Mouse (Mus musculus) small intestine, adult 2 months (tissue): Measurements from ENCODE around the gene Slc4a8. TPM values are rescaled to one million over a fixed set of nuclear protein-coding genes. Genes with fewer than 3 reads are reported as not detected.

Experiments used
- H3K27ac ChIP-seq: fragments of 200-500 bp; 2 replicates; pipeline ENCODE4 v1.5.1; 2012; ENCODE audit warnings: low read depth, low read length, control low read depth, inconsistent platforms; ENCODE audit not compliant: insufficient read depth
- H3K27me3 ChIP-seq: fragments of 200-500 bp; 2 replicates; pipeline ENCODE4 v1.6.1; 2012; ENCODE audit warnings: mild to moderate bottlenecking, moderate library complexity, low read length, inconsistent platforms; ENCODE audit not compliant: control insufficient read depth, insufficient read depth
- H3K36me3 ChIP-seq: fragments of 200-500 bp; 2 replicates; pipeline ENCODE4 v1.6.1; 2012; ENCODE audit warnings: mild to moderate bottlenecking, low read length, control low read depth, inconsistent platforms; ENCODE audit not compliant: control insufficient read depth, insufficient read depth
- H3K4me1 ChIP-seq: fragments of 200-500 bp; 2 replicates; pipeline ENCODE4 v1.6.1; 2012; ENCODE audit warnings: low read length, inconsistent platforms, mixed read lengths; ENCODE audit not compliant: control insufficient read depth, insufficient read depth, insufficient read length
- H3K4me3 ChIP-seq: fragments of 200-500 bp; 2 replicates; pipeline ENCODE4 v1.5.1; 2012; ENCODE audit warnings: low read depth, mild to moderate bottlenecking, control low read depth, inconsistent platforms, low read length, moderate library complexity
- CTCF ChIP-seq: fragments of 200-500 bp; IDR thresholded peaks from 2 replicates; pipeline ENCODE4 v1.5.1; 2012; ENCODE audit warnings: low read depth, mild to moderate bottlenecking, control low read depth, inconsistent platforms, low read length, moderate library complexity, mixed read lengths; ENCODE audit not compliant: insufficient replicate concordance, insufficient read length; ENCODE audit errors: extremely low read depth
- POLR2A ChIP-seq: fragments of 200-500 bp; IDR thresholded peaks from 2 replicates; pipeline ENCODE4 v1.6.1; 2012; ENCODE audit warnings: low read depth, mild to moderate bottlenecking, control low read depth, inconsistent platforms, low read length, moderate library complexity
- WGBS: fragments of 180-500 bp; shearing (Covaris S2); methylation state at CpG from one replicate; pipeline ENCODE4 v1.1.7; 2018; 5-methylcytosine and 5-hydroxymethylcytosine counted together
- polyA plus RNA-seq: library from polyadenylated mRNA; depleted of rRNA; stranded (reverse); fragments of >200 nt; gene quantifications from 2 replicates; pipeline ENCODE4 v1.2.3, GENCODE M21; 2012; rRNA removed

Gene Slc4a8
- polyA plus RNA-seq, 1 experiment: 0.98 TPM

- WGBS: 2% methylated on average over 58 of the region's 66 CpGs
- TF ChIP-seq POLR2A (no peak), CTCF (peak; percentile 23; the same call in 1 of the 2 replicates)
- peak overlapping the region; percentile 27 for H3K4me3 ChIP-seq
- no peaks in the 10 kb centered on the region for H3K36me3 ChIP-seq
- no peak overlapping the region for H3K27ac ChIP-seq
- H3K27me3 ChIP-seq: peaks cover 31% of the 10 kb centered on the region
- H3K4me1 ChIP-seq: peaks cover 4% of the 10 kb centered on the region
These were observed 108.6 kb downstream of the Slc4a8 start for GRCm38 (mm10) chr15:100870001-100870774.

- H3K36me3 ChIP-seq: no peaks in the 10 kb centered on the region
- H3K4me3 ChIP-seq: peak overlapping the region; percentile 26
- no peak overlapping the region for H3K27ac ChIP-seq
- no peak for TF ChIP-seq CTCF
- TF ChIP-seq POLR2A: no peak
- peaks cover 31% of the 10 kb centered on the region for H3K27me3 ChIP-seq
- 4% methylated on average over 60 of the region's 69 CpGs for WGBS
- H3K4me1 ChIP-seq: peaks cover 4% of the 10 kb centered on the region
These were observed 109.2 kb downstream of the Slc4a8 start for GRCm38 (mm10) chr15:100870775-100871106.

GRCm38 (mm10) chr15:100871107-100872011 is 109.8 kb downstream of the Slc4a8 start:
- Histone ChIP-seq H3K4me3 (peak overlapping the region; percentile 26), H3K4me1 (peaks cover 4% of the 10 kb centered on the region), H3K27ac (no peak overlapping the region), H3K27me3 (peaks cover 31% of the 10 kb centered on the region), H3K36me3 (no peaks in the 10 kb centered on the region)
- WGBS: 3% methylated on average over 53 of the region's 53 CpGs
- no peak for TF ChIP-seq CTCF
- no peak for TF ChIP-seq POLR2A

GRCm38 (mm10) chr15:100873155-100873554 is 111.6 kb downstream of the Slc4a8 start:
- TF ChIP-seq POLR2A: no peak
- Histone ChIP-seq H3K36me3 (no peaks in the 10 kb centered on the region), H3K27ac (no peak overlapping the region), H3K27me3 (peaks cover 31% of the 10 kb centered on the region), H3K4me3 (no peak overlapping the region), H3K4me1 (peaks cover 4% of the 10 kb centered on the region)
- WGBS: 4% methylated on average over 16 of the region's 16 CpGs

Other genes with a start within 250 kb of the Slc4a8 start
- 1.7 and 2.1 TPM in 2 replicates for gene Tfcp2, start 209.7 kb upstream of the Slc4a8 start, polyA plus RNA-seq
- 7.2 and 12.0 TPM in 2 replicates for gene Pou6f1, start 161.8 kb upstream of the Slc4a8 start, polyA plus RNA-seq
- gene Dazap2, start 146.4 kb upstream of the Slc4a8 start, polyA plus RNA-seq: 597 and 1,087 TPM in 2 replicates
- gene Smagp, start 124.8 kb upstream of the Slc4a8 start, polyA plus RNA-seq: 154 and 384 TPM in 2 replicates
- 6.6 and 13.0 TPM in 2 replicates for gene Bin2, start 92.2 kb upstream of the Slc4a8 start, polyA plus RNA-seq
- 55.9 and 26,246 TPM in 2 replicates for gene Cela1, start 73.8 kb upstream of the Slc4a8 start, polyA plus RNA-seq
- 35.2 and 73.0 TPM in 2 replicates for gene Galnt6, start 32.4 kb upstream of the Slc4a8 start, polyA plus RNA-seq
- 0.06 and 1.5 TPM in 2 replicates for gene Scn8a, start 108.1 kb downstream of the Slc4a8 start, polyA plus RNA-seq